Comparison of ENCODE assay signal across 11 mouse cellular contexts in genomic region chr17:29951100-29951499, GRCm38 (mm10). TPM values are rescaled to one million over a fixed set of nuclear protein-coding genes. Genes with fewer than 3 reads are reported as not detected.
A peak's percentile ranks its signal among the peaks of the same experiment; 100 is the strongest.
DNase-seq lines count a peak whose midpoint lies in the region; ATAC-seq and TF ChIP-seq lines count a peak whose summit lies in the region.
"Had no signal": no experiment of that assay in that cellular context is flagged by ENCODE, and none has a peak within 500 bp of the region (broad histone marks: within the 10 kb centered on the region; RNA-seq: fewer than 3 reads in every experiment).

No protein-coding gene starts in this region.

- DNase-seq in kidney, postnatal 0 days (ENCODE audit: low spot score) = peak; percentile 64
- no peak for DNase-seq in kidney, adult 18-20 months
- DNase-seq in CD4-positive helper T cell, adult 2 months (ENCODE audit: low read depth, low spot score) = peak; percentile 19
- no peak for DNase-seq in cerebellum, adult 18-20 months
- no peak for DNase-seq in adrenal gland, postnatal 4 days (ENCODE audit: low spot score in 2 of 2)
- DNase-seq in cerebellum, adult 8-10 months = no peak
- DNase-seq: kidney, postnatal 10 days; midbrain, embryonic 14.5 days had no signal

- no peak for TF ChIP-seq CTCF in kidney, postnatal 0 days (IDR thresholded peaks at IDR 0.05; ENCODE audit: low read depth)

- H3K27me3 ChIP-seq in kidney, postnatal 0 days (ENCODE audit: insufficient read depth, low read length) = no peaks in the 10 kb centered on the region
- no peaks in the 10 kb centered on the region for H3K27me3 ChIP-seq in stomach, embryonic 15.5 days (replicated peaks)

- no peaks in the 10 kb centered on the region for H3K36me3 ChIP-seq in kidney, postnatal 0 days (ENCODE audit: insufficient read depth, low read length)
- no peaks in the 10 kb centered on the region for H3K36me3 ChIP-seq in stomach, embryonic 15.5 days

- 0 out of 2 replicates have a peak, but pooled peaks have one; percentile 50 for ATAC-seq in kidney, postnatal 0 days (replicated peaks; ENCODE audit: low FRiP score, low read depth)
- 0 out of 2 replicates have a peak, but pooled peaks have one; percentile 25 for ATAC-seq in common myeloid progenitor, adult 5-6 weeks (replicated peaks; ENCODE audit: low read depth, poor library complexity, severe bottlenecking)
- peak; percentile 92 for ATAC-seq in stomach, embryonic 15.5 days (ENCODE audit: insufficient read depth, low FRiP score, low read depth)

- 15% methylated on average over 6 of the region's 6 CpGs for WGBS in kidney, postnatal 0 days
- 3% methylated on average over 6 of the region's 6 CpGs for WGBS in stomach, embryonic 15.5 days

- H3K4me1 ChIP-seq in kidney, postnatal 0 days (replicated peaks; ENCODE audit: insufficient read depth, low read length) = no peaks in the 10 kb centered on the region
- peaks cover 14% of the 10 kb centered on the region for H3K4me1 ChIP-seq in stomach, embryonic 15.5 days

- H3K9ac ChIP-seq in kidney, postnatal 0 days (ENCODE audit: low read depth, low read length) = no peak overlapping the region
- no peak overlapping the region for H3K9ac ChIP-seq in stomach, embryonic 15.5 days
- H3K9ac ChIP-seq: liver, embryonic 14.5 days had no signal

- no peaks in the 10 kb centered on the region for H3K9me3 ChIP-seq in kidney, postnatal 0 days (replicated peaks; ENCODE audit: low read length)
- no peaks in the 10 kb centered on the region for H3K9me3 ChIP-seq in stomach, embryonic 15.5 days

- H3K27ac ChIP-seq in kidney, postnatal 0 days = no peak overlapping the region
- peak overlapping the region; percentile 55 for H3K27ac ChIP-seq in stomach, embryonic 15.5 days
- H3K27ac ChIP-seq: liver, embryonic 14.5 days had no signal

- H3K4me2 ChIP-seq in kidney, postnatal 0 days (ENCODE audit: low read length) = no peak overlapping the region; the same call in 1 of the 2 replicates
- peak overlapping the region; percentile 14; the same call in 1 of the 2 replicates for H3K4me2 ChIP-seq in stomach, embryonic 15.5 days

- H3K4me3 ChIP-seq in kidney, postnatal 0 days (replicated peaks; ENCODE audit: low read depth, low read length) = no peak overlapping the region
- H3K4me3 ChIP-seq in stomach, embryonic 15.5 days (replicated peaks) = no peak overlapping the region

RNA-seq across cellular contexts. Expression of gene Mdga1, which starts 18.8 kb away (rescaled TPM):
- polyA plus RNA-seq in kidney, postnatal 0 days (2015; fragmentation: Nextera tagmentation; extraction: Ambion mirVana) = 1.3 and 1.7 TPM in 2 replicates
- total RNA-seq in common myeloid progenitor, adult 5-6 weeks (2017) = 13.3 and 29.9 TPM in 2 replicates
- polyA plus RNA-seq in stomach, embryonic 15.5 days (2015; fragmentation: Nextera tagmentation; extraction: Ambion mirVana) = 3.6 and 3.9 TPM in 2 replicates
- 1 to 10 TPM; 3.1 to 6.8 TPM for total RNA-seq in adrenal gland, postnatal 4 days (2021)

RNA-seq across cellular contexts. Expression of gene Zfand3, which starts 53.4 kb away (rescaled TPM):
- 55.5 and 63.5 TPM in 2 replicates for polyA plus RNA-seq in kidney, postnatal 0 days (2015; fragmentation: Nextera tagmentation; extraction: Ambion mirVana)
- 10.0 and 27.3 TPM in 2 replicates for total RNA-seq in common myeloid progenitor, adult 5-6 weeks (2017)
- polyA plus RNA-seq in stomach, embryonic 15.5 days (2015; fragmentation: Nextera tagmentation; extraction: Ambion mirVana) = 44.8 and 49.4 TPM in 2 replicates
- 100 to 1,000 TPM; 140 to 145 TPM for total RNA-seq in adrenal gland, postnatal 4 days (2021)

Comparison
In these comparisons a context has a peak if more than half of its experiments do, and no peak if none do; other contexts are left out.
1. DNase-seq: peak in kidney, postnatal 0 days (single experiment) and CD4-positive helper T cell, adult 2 months (single experiment); none in kidney, adult 18-20 months (single experiment), cerebellum, adult 18-20 months (0 of 2), adrenal gland, postnatal 4 days (0 of 2) and cerebellum, adult 8-10 months (single experiment).
2. ATAC-seq: peak in every context shown above with its lines; median percentile 92 in stomach, embryonic 15.5 days; 50 in kidney, postnatal 0 days; 25 in common myeloid progenitor, adult 5-6 weeks.